Mouse (Mus musculus) megakaryocyte, embryonic 14.5 days (primary cell): Measurements from ENCODE around the gene Plekha5.

Source experiments
- FLI1 ChIP-seq: IDR thresholded peaks from 2 replicates; pipeline ENCODE4 v1.6.1; 2012; ENCODE audit warnings: low read length, inconsistent platforms, mixed read lengths
- GATA1 ChIP-seq: IDR thresholded peaks from 3 replicates; pipeline ENCODE4 v1.6.1; 2012; ENCODE audit warnings: mixed read lengths, low read length, inconsistent platforms, borderline replicate concordance

- no peak for TF ChIP-seq GATA1
- TF ChIP-seq FLI1, result no peak
Observed at GRCm38 (mm10) chr6:140490220-140490619, 66.4 kb downstream of the Plekha5 start.
